Comparison of ENCODE assay signal across 11 mouse cellular contexts in genomic region chr7:80216566-80216965, GRCm38 (mm10). TPM values are rescaled to one million over a fixed set of nuclear protein-coding genes. Genes with fewer than 3 reads are reported as not detected.
DNase-seq lines count a peak whose midpoint lies in the region; ATAC-seq lines count a peak whose summit lies in the region.
"Had no signal": no experiment of that assay in that cellular context is flagged by ENCODE, and none has a peak within 500 bp of the region (broad histone marks: within the 10 kb centered on the region; RNA-seq: fewer than 3 reads in every experiment).

No protein-coding gene starts in this region.

- 0 out of 2 replicates have a peak overlapping the region, but pooled peaks have one; percentile 11 for H3K9ac ChIP-seq in hindbrain, embryonic 14.5 days
- H3K9ac ChIP-seq: limb, embryonic 12.5 days had no signal

- WGBS in hindbrain, embryonic 14.5 days = 62% methylated on average over 8 of the region's 8 CpGs

- 0 out of 2 replicates have a peak, but pooled peaks have one; percentile 18 for ATAC-seq in hindbrain, embryonic 14.5 days (ENCODE audit: low FRiP score)
- no peak for ATAC-seq in activated CD4-positive, CD25-positive, alpha-beta regulatory T cell, adult 4 months

- H3K9me3 ChIP-seq in hindbrain, embryonic 14.5 days (ENCODE audit: control insufficient read depth, low read length) = no peaks in the 10 kb centered on the region
- H3K9me3 ChIP-seq: embryonic facial prominence, embryonic 13.5 days; G1E; limb, embryonic 12.5 days had no signal

- no peak overlapping the region for H3K27ac ChIP-seq in hindbrain, embryonic 14.5 days
- H3K27ac ChIP-seq: embryonic facial prominence, embryonic 13.5 days; limb, embryonic 12.5 days had no signal

- H3K4me2 ChIP-seq in hindbrain, embryonic 14.5 days (replicated peaks) = no peak overlapping the region
- H3K4me2 ChIP-seq: embryonic facial prominence, embryonic 13.5 days; limb, embryonic 12.5 days had no signal

- peak; percentile 47 for DNase-seq in frontal cortex, adult 2 months (ENCODE audit: extremely low spot score in 1 of 2, low spot score in 1 of 2)
- DNase-seq in frontal cortex, postnatal 25 days (ENCODE audit: low spot score in 2 of 2) = no peak
- peak; percentile 41 for DNase-seq in ovary, postnatal 36 days (ENCODE audit: low spot score)
- DNase-seq in ovary, postnatal 10 days (ENCODE audit: low spot score) = no peak
- no peak for DNase-seq in hindbrain, embryonic 14.5 days (ENCODE audit: low spot score)
- peak; percentile 52 for DNase-seq in lung, postnatal 36 days
- no peak for DNase-seq in ovary, adult 18-20 months (ENCODE audit: low spot score)

- no peaks in the 10 kb centered on the region for H3K4me1 ChIP-seq in hindbrain, embryonic 14.5 days (replicated peaks; ENCODE audit: control insufficient read depth, insufficient read depth, low read length)
- H3K4me1 ChIP-seq: limb, embryonic 12.5 days had no signal

- peaks cover 82% of the 10 kb centered on the region for H3K36me3 ChIP-seq in hindbrain, embryonic 14.5 days (replicated peaks; ENCODE audit: control insufficient read depth, insufficient read depth)

- no peak overlapping the region for H3K4me3 ChIP-seq in hindbrain, embryonic 14.5 days (replicated peaks; ENCODE audit: low read length)
- H3K4me3 ChIP-seq: embryonic facial prominence, embryonic 13.5 days; limb, embryonic 12.5 days had no signal

- H3K27me3 ChIP-seq in hindbrain, embryonic 14.5 days (ENCODE audit: control insufficient read depth, insufficient read depth, low read length) = no peaks in the 10 kb centered on the region
- H3K27me3 ChIP-seq: embryonic facial prominence, embryonic 13.5 days; limb, embryonic 12.5 days had no signal

RNA-seq across cellular contexts. Expression of gene Cib1, which starts 16.0 kb away (rescaled TPM):
- polyA plus RNA-seq in frontal cortex, adult 2 months (2012; rRNA removed) = 31.0 and 32.0 TPM in 2 replicates
- 29.8 and 41.1 TPM in 2 replicates for polyA plus RNA-seq in hindbrain, embryonic 14.5 days (2014; fragmentation: Nextera tagmentation; extraction: Ambion mirVana)
- polyA plus RNA-seq in activated CD4-positive, CD25-positive, alpha-beta regulatory T cell, adult 4 months (2017; shearing (Covaris generic)) = 100 to 1,000 TPM; 120 to 148 TPM

RNA-seq across cellular contexts. Expression of gene Gdpgp1, which starts 16.1 kb away (rescaled TPM):
- 2.8 and 3.2 TPM in 2 replicates for polyA plus RNA-seq in frontal cortex, adult 2 months (2012; rRNA removed)
- polyA plus RNA-seq in hindbrain, embryonic 14.5 days (2014; fragmentation: Nextera tagmentation; extraction: Ambion mirVana) = 3.4 and 3.8 TPM in 2 replicates
- polyA plus RNA-seq in activated CD4-positive, CD25-positive, alpha-beta regulatory T cell, adult 4 months (2017; shearing (Covaris generic)) = 1 to 10 TPM; 5.5 to 9.4 TPM

RNA-seq across cellular contexts. Expression of gene Ttll13, which starts 29.6 kb away (rescaled TPM):
- polyA plus RNA-seq in frontal cortex, adult 2 months (2012; rRNA removed) = 0.90 and 1.7 TPM in 2 replicates
- polyA plus RNA-seq in hindbrain, embryonic 14.5 days (2014; fragmentation: Nextera tagmentation; extraction: Ambion mirVana) = 1.3 and 1.7 TPM in 2 replicates
- polyA plus RNA-seq in activated CD4-positive, CD25-positive, alpha-beta regulatory T cell, adult 4 months (2017; shearing (Covaris generic)) = under 1 TPM in 1 of 2 experiments, not detected in 1; 0.62 TPM

RNA-seq across cellular contexts. Expression of gene Sema4b, which starts 29.9 kb away (rescaled TPM):
- 15.9 and 16.9 TPM in 2 replicates for polyA plus RNA-seq in frontal cortex, adult 2 months (2012; rRNA removed)
- 17.4 and 19.7 TPM in 2 replicates for polyA plus RNA-seq in hindbrain, embryonic 14.5 days (2014; fragmentation: Nextera tagmentation; extraction: Ambion mirVana)
- 10 to 100 TPM; 16.5 to 26.1 TPM for polyA plus RNA-seq in activated CD4-positive, CD25-positive, alpha-beta regulatory T cell, adult 4 months (2017; shearing (Covaris generic))

RNA-seq across cellular contexts. Expression of gene Ngrn, which starts 44.4 kb away (rescaled TPM):
- polyA plus RNA-seq in frontal cortex, adult 2 months (2012; rRNA removed) = 62.9 and 64.6 TPM in 2 replicates
- polyA plus RNA-seq in hindbrain, embryonic 14.5 days (2014; fragmentation: Nextera tagmentation; extraction: Ambion mirVana) = 67.8 and 70.4 TPM in 2 replicates
- 10 to 100 TPM; 26.9 to 28.4 TPM for polyA plus RNA-seq in activated CD4-positive, CD25-positive, alpha-beta regulatory T cell, adult 4 months (2017; shearing (Covaris generic))

Comparison
In these comparisons a context has a peak if more than half of its experiments do, and no peak if none do; other contexts are left out.
1. DNase-seq: peak in frontal cortex, adult 2 months (2 of 2), ovary, postnatal 36 days (single experiment) and lung, postnatal 36 days (single experiment); none in frontal cortex, postnatal 25 days (0 of 2), ovary, postnatal 10 days (single experiment), hindbrain, embryonic 14.5 days (single experiment) and ovary, adult 18-20 months (single experiment).